Mouse (Mus musculus) embryonic fibroblast, embryonic 13.5 days (primary cell): ENCODE measurements around the gene Gm21969. TPM values are rescaled to one million over a fixed set of nuclear protein-coding genes. Genes with fewer than 3 reads are reported as not detected.

Experiments
- H3K27ac ChIP-seq: 2 replicates; pipeline ENCODE4 v1.5.1; 2012; ENCODE audit warnings: low read length, control low read depth, inconsistent platforms; ENCODE audit not compliant: insufficient read depth
- H3K4me1 ChIP-seq: 2 replicates; pipeline ENCODE4 v1.6.1; 2011; ENCODE audit warnings: low read length; ENCODE audit not compliant: control insufficient read depth, insufficient read depth
- H3K4me3 ChIP-seq: 2 replicates; pipeline ENCODE4 v1.5.1; 2011; ENCODE audit warnings: mild to moderate bottlenecking, control low read depth, low read length; ENCODE audit not compliant: insufficient read depth
- CTCF ChIP-seq: IDR thresholded peaks from 2 replicates; pipeline ENCODE4 v1.5.1; 2011; ENCODE audit warnings: mild to moderate bottlenecking, control low read depth, low read length, moderate library complexity, borderline replicate concordance; ENCODE audit not compliant: insufficient read depth
- POLR2A ChIP-seq: IDR thresholded peaks from 2 replicates; pipeline ENCODE4 v1.6.1; 2011; ENCODE audit warnings: low read depth, mild to moderate bottlenecking, control low read depth, low read length, moderate library complexity
- polyA plus RNA-seq: library from polyadenylated mRNA; stranded (reverse); fragments of >200 nt; gene quantifications from 2 replicates; pipeline ENCODE4 v1.2.4, GENCODE M21; 2011; ENCODE audit warnings: low read depth; ENCODE audit not compliant: missing spikeins, insufficient read length

The Gm21969 gene
- polyA plus RNA-seq, result not detected in 2 replicates

DNA sequence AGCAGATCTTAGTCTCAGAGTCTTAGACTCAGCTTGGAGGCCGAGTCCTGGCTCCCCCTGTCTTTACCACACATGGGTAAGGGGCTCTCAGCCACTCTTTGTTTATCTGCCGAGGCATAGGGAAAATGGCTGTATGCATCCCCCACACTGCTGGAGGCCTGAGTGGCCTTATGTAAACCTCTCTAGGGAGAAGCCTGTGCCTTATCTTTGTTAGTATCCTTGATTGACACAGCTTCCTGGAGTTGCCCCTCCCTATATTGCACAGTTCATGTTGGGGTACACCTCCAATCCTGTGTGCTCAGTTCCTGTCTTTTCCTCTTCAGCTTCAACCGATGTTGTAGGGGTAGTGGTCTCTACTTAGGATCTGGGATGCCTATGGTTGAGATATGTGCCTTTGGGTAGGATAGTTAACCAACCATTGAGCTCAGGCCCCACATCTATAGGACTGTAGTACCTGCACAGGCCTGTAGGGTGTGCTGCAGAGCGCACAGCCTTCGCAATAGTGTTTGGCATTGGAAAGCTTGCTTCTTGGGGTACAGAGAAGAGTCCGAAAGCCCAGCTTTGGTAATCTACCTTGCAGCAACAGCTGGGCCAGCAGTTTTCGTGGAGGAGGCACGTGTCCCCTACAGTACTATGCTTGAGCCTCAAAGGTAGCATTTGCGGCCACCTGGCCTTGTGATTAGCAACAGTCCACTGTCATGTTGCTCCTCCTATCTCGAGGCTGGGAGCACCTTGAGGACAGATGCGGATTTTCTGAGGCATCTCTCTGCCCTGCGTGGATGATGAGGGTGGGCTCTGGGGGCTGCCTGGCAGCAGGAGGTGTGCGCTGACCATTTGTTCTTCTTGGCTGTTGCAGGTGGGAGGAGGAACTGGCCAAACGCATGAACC is at the start of gene Gm21969:
TSS of gene Gm21969 (plus strand) at position 830 of the 888 bp plus-strand sequence.
- TF ChIP-seq CTCF (peak; percentile 70; the same call in 1 of the 2 replicates), POLR2A (no peak)
- Histone ChIP-seq H3K4me1 (peaks cover 36% of the 10 kb centered on the region), H3K4me3 (no peak within 1 kb of the TSS), H3K27ac (peak within 1 kb of the TSS; percentile 99)

DNA sequence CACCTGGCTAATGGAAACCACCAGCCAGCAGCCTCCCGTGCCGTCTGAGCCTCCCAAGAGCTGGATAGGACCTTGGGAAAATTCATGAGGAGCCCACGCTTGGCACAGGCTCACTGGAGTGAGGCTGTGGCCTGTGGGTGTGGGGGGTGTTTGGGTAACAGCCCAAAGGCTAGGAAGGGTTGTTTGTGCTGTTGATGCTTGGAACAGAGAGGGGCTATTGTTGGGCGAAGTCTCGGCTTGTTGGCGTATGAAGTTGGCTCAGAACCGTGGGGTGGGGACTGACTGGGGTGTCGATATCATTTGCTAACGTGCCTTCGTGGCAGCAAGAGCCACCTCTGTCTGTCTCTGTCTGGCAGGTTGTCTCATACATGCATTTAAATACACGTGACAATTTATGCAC is 47.8 kb upstream of the Gm21969 start:
- TF ChIP-seq POLR2A, result no peak
- H3K27ac ChIP-seq, result no peak overlapping the region

DNA sequence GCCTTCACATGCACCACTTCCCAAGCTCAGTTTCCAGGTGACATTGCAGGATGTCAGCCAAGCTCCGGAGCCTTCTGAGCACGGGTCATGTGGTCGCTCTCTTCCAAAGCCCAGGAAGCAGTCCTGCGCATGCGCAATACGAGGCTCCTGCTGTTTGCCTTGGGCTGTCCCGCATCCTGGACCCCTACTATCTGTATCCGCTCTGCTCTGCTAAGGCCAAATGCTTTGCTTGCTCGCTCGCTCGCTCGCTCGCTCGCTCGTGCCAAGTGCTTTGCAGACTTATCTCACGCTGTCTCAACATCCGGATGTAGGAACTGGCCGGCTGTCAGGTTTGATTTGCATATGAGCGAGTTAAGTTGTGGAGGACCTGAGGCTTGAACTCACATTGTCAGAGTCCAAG is 47.0 kb upstream of the Gm21969 start:
- no peak overlapping the region for H3K4me3 ChIP-seq
- H3K27ac ChIP-seq, result no peak overlapping the region
- TF ChIP-seq CTCF (no peak), POLR2A (no peak)
- H3K4me1 ChIP-seq, result no peaks in the 10 kb centered on the region

More for the DNA sequence above, 47.8 kb upstream of the Gm21969 start:
- Histone ChIP-seq H3K4me1 (no peaks in the 10 kb centered on the region), H3K4me3 (no peak overlapping the region)

DNA sequence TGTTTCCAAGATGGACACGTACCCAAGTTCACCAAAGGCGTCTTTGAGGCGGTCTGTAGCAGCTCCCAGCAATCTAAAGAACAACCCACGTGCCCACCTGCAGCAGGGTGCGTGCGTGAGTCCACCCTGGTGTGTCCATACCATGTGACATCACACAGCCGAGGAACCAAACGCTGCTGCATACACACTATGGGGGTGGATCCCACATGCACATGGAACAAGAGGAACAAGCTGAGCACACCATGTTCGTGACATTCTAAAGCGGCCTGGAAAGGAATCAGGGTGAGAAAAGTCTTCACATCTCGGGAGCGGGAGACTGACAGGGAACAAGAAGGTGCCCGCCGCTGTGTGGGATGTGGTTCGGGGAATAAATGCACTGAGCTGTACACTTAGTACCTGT is 34.6 kb upstream of the Gm21969 start:
- Histone ChIP-seq H3K4me3 (no peak overlapping the region), H3K4me1 (no peaks in the 10 kb centered on the region), H3K27ac (no peak overlapping the region)
- TF ChIP-seq CTCF, result no peak

DNA sequence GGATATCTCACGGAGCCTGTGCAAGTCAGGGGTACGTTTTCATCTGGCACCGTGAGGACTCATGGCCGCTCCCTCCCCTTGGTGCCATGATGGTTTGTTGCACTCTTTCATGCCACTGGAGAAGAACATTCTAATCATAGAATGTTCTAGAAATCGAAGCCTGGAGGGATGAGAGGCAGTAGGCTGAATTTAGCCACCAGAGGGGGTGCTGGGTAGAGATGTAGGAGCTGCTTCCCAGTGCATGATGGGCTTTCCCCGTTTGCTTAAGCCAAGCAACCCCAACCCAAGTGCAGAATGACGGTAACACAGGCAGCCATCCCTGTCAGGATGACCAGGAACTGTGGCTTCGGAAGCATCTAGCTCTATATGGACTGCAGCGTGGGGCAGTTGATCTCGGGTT is 32.2 kb upstream of the Gm21969 start:
- TF ChIP-seq POLR2A (no peak), CTCF (no peak)
- Histone ChIP-seq H3K4me3 (no peak overlapping the region), H3K4me1 (peaks cover 4% of the 10 kb centered on the region; the same call in 1 of the 2 replicates), H3K27ac (no peak overlapping the region)

DNA sequence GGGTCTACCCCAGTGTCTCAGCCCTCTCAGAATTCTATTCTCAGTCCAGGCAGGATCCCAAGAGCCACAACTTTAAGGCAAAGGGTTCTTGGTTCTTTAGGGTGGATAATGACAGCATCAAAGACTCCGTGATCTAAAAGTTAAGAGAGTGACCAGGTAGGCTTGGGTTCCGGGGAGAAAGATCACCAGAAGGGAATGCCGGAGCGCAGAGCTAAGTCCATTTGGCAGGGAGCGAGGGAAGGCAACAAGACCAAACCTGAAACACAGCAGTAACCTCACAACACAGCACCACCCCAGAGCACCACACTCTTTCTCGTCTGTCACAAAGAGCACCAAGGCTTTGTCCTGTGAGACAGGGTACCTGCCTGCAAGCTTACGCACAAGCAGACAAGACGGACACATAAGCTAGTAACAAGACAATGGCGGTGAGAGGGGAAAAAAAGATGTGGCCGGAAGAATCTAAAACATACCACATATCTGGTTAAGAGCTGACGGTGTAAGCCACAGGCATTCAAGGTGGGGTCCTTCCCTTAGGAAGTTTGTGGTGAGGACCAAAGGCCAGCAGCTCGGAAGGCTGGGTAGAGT is 30.0 kb upstream of the Gm21969 start:
- Histone ChIP-seq H3K27ac (no peak overlapping the region), H3K4me3 (no peak overlapping the region), H3K4me1 (peaks cover 4% of the 10 kb centered on the region; the same call in 1 of the 2 replicates)
- TF ChIP-seq POLR2A (no peak), CTCF (no peak)

DNA sequence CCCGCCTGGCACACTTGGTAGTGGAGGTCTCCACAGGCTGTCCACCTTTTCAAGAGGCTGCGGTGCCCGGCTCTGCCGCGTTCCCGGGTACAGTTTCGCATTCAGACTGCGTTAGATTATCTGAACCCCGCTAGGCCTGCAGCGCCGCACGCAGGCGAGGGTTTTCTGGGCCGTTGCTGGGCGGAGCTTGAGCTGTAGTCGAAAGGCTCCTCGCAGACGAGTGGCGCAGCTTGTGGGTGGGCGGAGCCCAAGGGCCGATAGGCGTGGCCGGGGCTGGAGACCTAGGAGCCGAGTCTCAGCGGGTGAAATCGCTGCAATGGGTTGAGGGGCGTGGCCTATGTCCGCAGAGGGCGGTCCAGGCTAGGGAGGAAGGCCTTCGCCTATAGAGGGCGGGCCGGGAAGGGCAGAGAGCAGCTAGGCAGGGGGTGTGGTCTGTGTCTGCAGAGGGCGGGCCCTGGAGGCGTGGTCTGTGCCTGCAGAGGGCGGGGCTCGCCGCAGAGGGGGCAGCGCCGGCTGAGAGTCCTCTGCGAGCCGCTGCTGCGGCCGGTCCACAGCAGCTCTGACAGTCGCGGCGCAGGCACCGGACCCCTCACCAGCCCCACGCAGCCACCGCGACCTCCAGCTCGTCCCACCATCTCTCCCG is 28.7 kb upstream of the Gm21969 start:
- TF ChIP-seq CTCF, result peak; percentile 68; the same call in 1 of the 2 replicates
- peak; percentile 99 for TF ChIP-seq POLR2A
- H3K4me3 ChIP-seq, result peak overlapping the region; percentile 85
- peaks cover 4% of the 10 kb centered on the region; the same call in 1 of the 2 replicates for H3K4me1 ChIP-seq
- H3K27ac ChIP-seq, result peak overlapping the region; percentile 29; the same call in 1 of the 2 replicates

DNA sequence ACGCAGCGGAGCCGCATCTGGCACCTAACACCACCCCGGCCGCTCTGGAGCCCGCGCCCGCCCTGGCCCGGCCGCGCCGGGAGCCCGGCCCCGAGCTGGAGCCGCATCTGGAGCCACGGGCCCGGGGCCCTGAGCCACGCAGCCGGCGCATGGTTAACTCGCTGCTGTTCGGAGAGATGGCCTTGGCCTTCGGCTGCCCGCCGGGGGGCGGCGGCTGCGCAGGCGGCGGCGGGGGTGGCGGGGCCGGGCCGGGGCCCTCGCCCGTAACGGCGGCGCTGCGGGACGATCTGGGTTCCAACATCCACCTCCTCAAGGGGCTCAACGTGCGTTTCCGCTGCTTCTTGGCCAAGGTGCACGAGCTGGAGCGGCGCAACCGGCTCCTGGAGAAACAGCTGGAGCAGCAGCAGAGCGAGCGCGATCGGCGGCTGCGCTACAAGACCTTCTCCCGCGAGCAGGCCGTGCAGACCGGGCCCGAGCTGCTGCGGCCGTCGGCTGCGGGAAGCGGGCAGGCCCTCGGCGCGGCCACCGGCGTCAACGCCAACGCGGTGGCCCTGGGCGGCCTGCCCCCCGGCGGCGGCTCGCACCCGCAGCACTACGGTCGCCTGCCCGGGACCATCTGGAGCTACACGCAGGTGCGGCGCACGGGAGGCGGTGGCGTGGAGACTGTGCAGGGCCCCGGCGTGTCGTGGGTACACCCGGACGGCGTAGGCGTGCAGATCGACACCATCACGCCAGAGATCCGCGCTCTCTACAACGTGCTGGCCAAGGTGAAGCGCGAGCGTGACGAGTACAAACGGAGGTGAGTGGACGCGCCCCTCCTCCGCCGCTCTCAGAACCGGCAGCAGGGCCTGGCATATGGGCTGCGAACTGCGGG is 27.9 kb upstream of the Gm21969 start:
- peaks cover 9% of the 10 kb centered on the region for H3K4me1 ChIP-seq
- peak overlapping the region; percentile 29; the same call in 1 of the 2 replicates for H3K27ac ChIP-seq

DNA sequence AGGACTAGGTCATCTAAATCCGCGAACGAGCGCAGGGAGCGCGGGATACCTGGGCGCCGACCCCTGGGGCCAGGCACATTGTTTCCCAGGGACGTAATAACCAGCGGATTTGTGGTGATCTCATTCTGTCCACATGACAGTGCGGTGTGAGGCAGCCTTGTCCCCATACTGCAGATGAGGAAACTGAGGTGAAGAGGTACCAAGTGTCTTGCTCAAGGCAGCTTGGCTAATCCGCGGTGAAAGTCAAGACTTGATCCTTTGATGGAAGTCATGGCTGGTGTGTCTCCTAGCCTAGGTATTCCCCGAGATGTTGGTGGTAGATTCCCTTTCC is 27.3 kb upstream of the Gm21969 start:
- H3K4me3 ChIP-seq, result peak overlapping the region; percentile 85
- no peak overlapping the region for H3K27ac ChIP-seq
- peaks cover 11% of the 10 kb centered on the region for H3K4me1 ChIP-seq
- TF ChIP-seq CTCF (no peak), POLR2A (no peak)

More for the DNA sequence above, 27.9 kb upstream of the Gm21969 start:
- peak overlapping the region; percentile 85 for H3K4me3 ChIP-seq
- TF ChIP-seq CTCF (no peak), POLR2A (peak; percentile 19; the same call in 1 of the 2 replicates)
